Mouse (Mus musculus) midbrain, postnatal 0 days (tissue): ENCODE measurements at regions not wholly inside any gene's neighbourhood (a gene's known extent, or its start where the extent isn't known, plus 50 kb on each side); places are given as distances from the start of the nearest gene placed in this dataset.

Source experiments
- ATAC-seq: fragments of 200-750 bp; cut with Nextera tagmentation; 2 replicates; pipeline ENCODE4 v1.8.0; 2017; ENCODE audit warnings: moderate number of reproducible peaks, mild to moderate bottlenecking, moderate TSS enrichment, moderate library complexity; ENCODE audit not compliant: low FRiP score
- DNase-seq: peaks from one replicate; pipeline ENCODE4 v3.0.0-alpha.2; 2015; ENCODE audit warnings: low spot score
- H3K27ac ChIP-seq: fragments of 300-500 bp; sonication (generic); 2 replicates; pipeline ENCODE4 v1.5.1; 2014; ENCODE audit warnings: low read depth, mild to moderate bottlenecking, low read length, mixed read lengths
- H3K27me3 ChIP-seq: fragments of 300-500 bp; sonication (generic); 2 replicates; pipeline ENCODE4 v1.6.1; 2014; ENCODE audit warnings: low read length, control low read depth, mixed read lengths; ENCODE audit not compliant: insufficient read depth
- H3K36me3 ChIP-seq: fragments of 300-500 bp; sonication (generic); 2 replicates; pipeline ENCODE4 v1.6.1; 2014; ENCODE audit warnings: low read length, control low read depth, mixed read lengths; ENCODE audit not compliant: insufficient read depth
- H3K4me1 ChIP-seq: fragments of 300-500 bp; sonication (generic); 2 replicates; pipeline ENCODE4 v1.6.1; 2014; ENCODE audit warnings: mild to moderate bottlenecking, control low read depth, antibody characterized with exemption, low read length, mixed read lengths; ENCODE audit not compliant: insufficient read depth
- H3K4me2 ChIP-seq: fragments of 300-500 bp; sonication (generic); 2 replicates; pipeline ENCODE4 v1.6.1; 2014; ENCODE audit warnings: low read depth, mild to moderate bottlenecking, low read length, mixed read lengths; ENCODE audit not compliant: poor library complexity, severe bottlenecking
- H3K4me3 ChIP-seq: fragments of 300-500 bp; sonication (generic); 2 replicates; pipeline ENCODE4 v1.5.1; 2014; ENCODE audit warnings: low read depth, mild to moderate bottlenecking, low read length, moderate library complexity
- H3K9ac ChIP-seq: fragments of 300-500 bp; sonication (generic); replicated peaks from 2 replicates; pipeline ENCODE4 v1.6.1; 2014; ENCODE audit warnings: mild to moderate bottlenecking, low read length, moderate library complexity, mixed read lengths; ENCODE audit not compliant: poor library complexity, severe bottlenecking
- H3K9me3 ChIP-seq: fragments of 300-500 bp; sonication (generic); 2 replicates; pipeline ENCODE4 v1.6.1; 2016; ENCODE audit warnings: low read length, control low read depth
- CTCF ChIP-seq: IDR thresholded peaks from 2 replicates; pipeline ENCODE4 v1.5.1; 2016; ENCODE audit warnings: antibody characterized with exemption, mild to moderate bottlenecking
- WGBS: fragments of 180-500 bp; shearing (Covaris S2); extraction: QIAGEN DNeasy Blood & Tissue Kit; methylation state at CpG from one replicate; pipeline ENCODE4 v1.1.7; 2014; 5-methylcytosine and 5-hydroxymethylcytosine counted together

DNA sequence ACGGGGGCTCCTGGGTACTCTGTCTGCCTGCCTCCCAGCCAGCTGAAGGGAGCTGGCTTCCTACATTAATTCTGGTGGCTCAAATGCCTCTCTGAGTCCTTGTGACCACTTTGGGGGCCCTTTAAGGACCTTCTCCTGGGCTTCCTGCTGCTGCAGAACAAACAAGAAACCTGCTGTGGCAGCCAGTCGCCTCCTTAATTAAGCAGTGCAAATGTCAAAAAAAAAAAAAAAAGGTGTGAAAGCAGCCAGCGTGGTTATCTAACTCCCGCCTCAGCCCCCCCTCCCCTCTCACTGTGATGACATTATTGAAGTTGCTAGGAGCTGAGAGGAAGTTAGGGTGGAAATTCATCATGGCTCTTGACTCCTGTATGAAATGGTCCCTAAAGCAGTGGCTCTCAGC, 189.3 kb downstream of the Vrk1 start:
- H3K27me3 ChIP-seq = no peaks in the 10 kb centered on the region
- no peak overlapping the region for H3K9ac ChIP-seq
- TF ChIP-seq CTCF = no peak
- H3K36me3 ChIP-seq = no peaks in the 10 kb centered on the region
- H3K9me3 ChIP-seq = no peaks in the 10 kb centered on the region
- no peak for DNase-seq
- H3K4me3 ChIP-seq = no peak overlapping the region
- H3K4me2 ChIP-seq = no peak overlapping the region
- no peak for ATAC-seq
- WGBS = 17% methylated on average over 4 of the region's 4 CpGs
- no peak overlapping the region for H3K27ac ChIP-seq
- H3K4me1 ChIP-seq = no peaks in the 10 kb centered on the region

DNA sequence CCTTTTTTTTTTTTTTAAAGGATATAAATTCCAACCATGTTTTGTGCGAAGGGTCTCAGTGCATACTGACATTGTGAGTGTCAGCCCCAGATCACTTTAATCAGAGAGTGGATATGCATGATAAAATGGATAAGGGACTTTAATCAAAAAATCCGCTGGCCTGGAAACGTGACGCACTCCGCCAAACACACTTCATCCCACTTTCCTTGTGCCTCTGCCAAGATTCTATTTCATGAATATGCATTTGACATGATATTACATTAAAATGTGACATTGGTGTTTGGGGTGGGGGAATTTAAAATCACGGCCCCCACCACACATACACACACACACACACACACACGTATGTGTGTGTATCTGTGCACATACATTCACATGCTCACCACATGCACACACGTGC, 193.5 kb downstream of the Vrk1 start:
- H3K4me3 ChIP-seq = no peak overlapping the region
- ATAC-seq (no peak), DNase-seq (no peak)
- H3K27ac ChIP-seq = no peak overlapping the region
- WGBS = 59% methylated on average over 8 of the region's 8 CpGs
- H3K9me3 ChIP-seq = no peaks in the 10 kb centered on the region
- TF ChIP-seq CTCF = no peak
- H3K36me3 ChIP-seq = no peaks in the 10 kb centered on the region
- H3K9ac ChIP-seq = no peak overlapping the region
- no peaks in the 10 kb centered on the region for H3K27me3 ChIP-seq
- H3K4me2 ChIP-seq = no peak overlapping the region
- H3K4me1 ChIP-seq = no peaks in the 10 kb centered on the region

DNA sequence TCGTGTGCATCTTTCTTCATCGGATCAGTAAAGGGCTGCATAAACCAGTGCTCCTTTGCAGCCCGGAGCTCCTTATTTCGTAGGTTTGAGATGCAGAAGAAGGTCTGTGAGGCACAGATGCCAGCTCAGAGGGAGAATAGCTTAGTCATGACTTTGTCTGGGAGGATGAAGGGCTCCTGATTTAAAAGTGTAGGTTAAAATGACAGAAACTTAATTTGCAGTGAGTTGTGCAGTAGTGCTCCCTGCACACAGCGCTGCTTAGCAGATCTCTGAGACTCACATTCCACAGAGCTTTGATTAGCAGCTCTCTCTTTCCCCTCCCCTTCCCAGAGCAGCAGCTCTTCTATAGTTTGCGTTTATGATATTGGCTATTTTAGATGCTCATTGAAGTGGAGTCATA, 200.9 kb downstream of the Vrk1 start:
- no peak for TF ChIP-seq CTCF
- no peaks in the 10 kb centered on the region for H3K4me1 ChIP-seq
- WGBS = 63% methylated on average over 6 of the region's 6 CpGs
- no peaks in the 10 kb centered on the region for H3K36me3 ChIP-seq
- no peak overlapping the region for H3K9ac ChIP-seq
- no peaks in the 10 kb centered on the region for H3K27me3 ChIP-seq
- DNase-seq (no peak), ATAC-seq (no peak)
- no peak overlapping the region for H3K4me3 ChIP-seq
- H3K27ac ChIP-seq = no peak overlapping the region
- H3K4me2 ChIP-seq = no peak overlapping the region
- no peaks in the 10 kb centered on the region for H3K9me3 ChIP-seq

DNA sequence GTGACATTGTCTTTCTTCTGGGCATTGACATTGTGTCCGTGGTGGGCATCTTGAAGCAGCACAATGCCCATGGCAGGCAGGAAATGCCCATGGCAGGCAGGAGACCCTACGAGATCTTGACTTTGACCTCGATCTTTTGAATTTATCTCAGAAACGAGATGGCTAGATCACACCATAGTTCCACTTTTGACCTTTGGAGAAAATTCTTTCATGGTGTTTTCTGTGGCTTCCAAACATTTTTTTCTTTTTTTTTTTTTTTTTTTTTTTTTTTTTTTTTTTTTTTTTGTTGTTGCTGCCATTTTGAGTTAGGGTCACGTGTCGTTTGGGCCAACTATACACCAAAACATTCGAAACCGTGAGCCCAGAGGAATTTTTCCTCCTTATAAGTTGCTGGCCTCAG, 201.5 kb downstream of the Vrk1 start:
- Histone ChIP-seq H3K36me3 (no peaks in the 10 kb centered on the region), H3K4me2 (no peak overlapping the region), H3K9me3 (no peaks in the 10 kb centered on the region), H3K27ac (no peak overlapping the region), H3K4me3 (no peak overlapping the region), H3K27me3 (no peaks in the 10 kb centered on the region), H3K9ac (no peak overlapping the region), H3K4me1 (no peaks in the 10 kb centered on the region)
- ATAC-seq = no peak
- no peak for DNase-seq
- WGBS = 84% methylated on average over 8 of the region's 8 CpGs
- TF ChIP-seq CTCF = no peak

DNA sequence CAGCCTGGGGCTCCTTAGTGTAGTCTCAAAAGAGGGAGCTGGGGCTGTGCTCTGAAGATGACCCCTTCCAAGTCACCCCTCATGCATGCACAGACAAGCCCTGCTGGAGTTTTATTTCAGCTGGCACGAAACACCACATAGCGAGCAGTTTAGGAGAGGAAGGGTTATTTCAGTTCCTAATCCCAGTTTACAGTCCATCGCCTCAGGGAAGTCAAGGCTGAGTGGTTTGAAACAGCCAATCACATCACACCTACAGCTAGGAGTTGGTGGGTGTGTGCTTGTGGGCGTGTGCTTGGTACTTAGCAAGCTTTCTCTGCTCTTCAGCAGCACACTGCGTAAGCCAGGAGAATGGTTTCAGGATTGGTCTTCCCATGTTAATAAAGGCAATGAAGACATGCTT, 202.4 kb downstream of the Vrk1 start:
- Histone ChIP-seq H3K4me2 (no peak overlapping the region), H3K27me3 (no peaks in the 10 kb centered on the region), H3K4me1 (no peaks in the 10 kb centered on the region), H3K4me3 (no peak overlapping the region), H3K9ac (no peak overlapping the region), H3K9me3 (no peaks in the 10 kb centered on the region), H3K36me3 (no peaks in the 10 kb centered on the region), H3K27ac (no peak overlapping the region)
- DNase-seq (no peak), ATAC-seq (no peak)
- WGBS = 74% methylated on average over 5 of the region's 5 CpGs
- TF ChIP-seq CTCF = no peak

DNA sequence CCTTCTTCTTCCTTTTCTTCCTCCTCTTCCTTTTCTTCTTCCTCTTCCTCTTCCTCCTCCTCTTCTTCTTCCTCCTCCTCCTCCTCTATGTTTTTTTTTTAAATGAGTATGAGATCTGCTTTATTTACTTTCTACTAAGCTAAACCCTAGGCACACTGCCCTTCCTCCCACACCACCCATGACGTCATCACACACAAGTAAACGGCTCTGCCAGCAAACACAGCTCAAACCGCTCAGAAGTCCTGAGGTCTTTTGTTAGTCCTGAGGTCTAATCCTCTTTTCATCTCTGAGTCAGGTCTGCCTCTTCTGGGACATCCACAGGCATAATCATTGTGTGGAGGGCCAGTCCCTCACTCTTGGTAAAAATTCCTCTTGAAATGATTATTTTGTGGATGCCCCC, 210.0 kb downstream of the Vrk1 start:
- no peak for TF ChIP-seq CTCF
- WGBS = 8% methylated on average over 3 of the region's 3 CpGs
- Histone ChIP-seq H3K4me2 (no peak overlapping the region), H3K9me3 (no peaks in the 10 kb centered on the region), H3K27ac (no peak overlapping the region), H3K4me3 (no peak overlapping the region), H3K9ac (no peak overlapping the region), H3K36me3 (no peaks in the 10 kb centered on the region), H3K27me3 (no peaks in the 10 kb centered on the region), H3K4me1 (peaks cover 5% of the 10 kb centered on the region; the same call in 1 of the 2 replicates)
- no peak for DNase-seq
- no peak for ATAC-seq

DNA sequence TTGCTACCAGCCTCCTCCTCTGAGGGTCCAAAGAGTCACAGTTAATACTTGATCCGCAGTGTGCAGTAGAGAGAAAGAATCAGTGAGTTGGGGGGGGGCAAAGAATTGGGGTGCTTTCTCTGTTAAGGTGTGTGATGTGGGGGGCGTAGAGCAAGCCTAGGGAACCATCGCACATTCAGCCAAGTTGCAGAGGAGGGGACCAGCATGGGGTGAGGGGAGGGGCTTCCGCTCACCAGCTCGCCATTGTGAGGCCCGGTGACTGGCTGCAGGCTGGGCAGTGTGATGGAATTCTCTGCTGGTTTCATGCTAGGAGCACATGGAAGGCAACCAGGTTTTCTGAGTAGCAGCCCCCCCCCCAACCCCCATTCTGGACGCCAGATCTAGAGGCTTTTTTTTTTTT, 216.2 kb downstream of the Vrk1 start:
- WGBS = 32% methylated on average over 6 of the region's 7 CpGs
- Histone ChIP-seq H3K9me3 (no peaks in the 10 kb centered on the region), H3K4me2 (no peak overlapping the region), H3K27me3 (no peaks in the 10 kb centered on the region), H3K9ac (no peak overlapping the region), H3K4me3 (no peak overlapping the region), H3K4me1 (peaks cover 5% of the 10 kb centered on the region; the same call in 1 of the 2 replicates), H3K27ac (no peak overlapping the region), H3K36me3 (no peaks in the 10 kb centered on the region)
- DNase-seq (no peak), ATAC-seq (no peak)
- TF ChIP-seq CTCF = no peak
